Mouse (Mus musculus): ENCODE results near the gene Mmp19. TPM values are rescaled to one million over a fixed set of nuclear protein-coding genes. Genes with fewer than 3 reads are reported as not detected.

Mmp19 gene
- polyA plus RNA-seq, 1 experiment: 1.2 TPM

GRCm38 (mm10) chr10:128846664-128847063, 56.0 kb downstream of the Mmp19 start:
- Histone ChIP-seq H3K36me3 (ENCODE audit: control insufficient read depth, insufficient read depth, low read length) (peaks cover 39% of the 10 kb centered on the region), H3K27ac (ENCODE audit: insufficient read depth, low read depth, low read length) (no peak overlapping the region), H3K4me3 (ENCODE audit: low read depth, low read length) (no peak overlapping the region), H3K4me1 (ENCODE audit: control insufficient read depth, insufficient read depth, insufficient read length, low read length) (no peaks in the 10 kb centered on the region), H3K27me3 (ENCODE audit: control insufficient read depth, insufficient read depth, low read length) (no peaks in the 10 kb centered on the region)
- no peak for TF ChIP-seq CTCF (IDR thresholded peaks at IDR 0.05; ENCODE audit: extremely low read depth, insufficient read length, insufficient replicate concordance, low read depth, low read length)
- no peak for TF ChIP-seq POLR2A (IDR thresholded peaks at IDR 0.05; ENCODE audit: low read depth, low read length)
- 96% methylated on average over 4 of the region's 4 CpGs for WGBS

- Histone ChIP-seq H3K27me3 (ENCODE audit: control insufficient read depth, insufficient read depth, low read length) (no peaks in the 10 kb centered on the region), H3K27ac (ENCODE audit: insufficient read depth, low read depth, low read length) (no peak overlapping the region), H3K4me3 (ENCODE audit: low read depth, low read length) (no peak overlapping the region), H3K36me3 (ENCODE audit: control insufficient read depth, insufficient read depth, low read length) (peaks cover 30% of the 10 kb centered on the region), H3K4me1 (ENCODE audit: control insufficient read depth, insufficient read depth, insufficient read length, low read length) (no peaks in the 10 kb centered on the region)
- no peak for TF ChIP-seq CTCF (IDR thresholded peaks at IDR 0.05; ENCODE audit: extremely low read depth, insufficient read length, insufficient replicate concordance, low read depth, low read length)
- TF ChIP-seq POLR2A (IDR thresholded peaks at IDR 0.05; ENCODE audit: low read depth, low read length): no peak
- 43% methylated on average over 2 of the region's 2 CpGs for WGBS
These were observed 57.7 kb downstream of the Mmp19 start for GRCm38 (mm10) chr10:128848426-128848825.

GRCm38 (mm10) chr10:128850339-128850738, 59.6 kb downstream of the Mmp19 start:
- peaks cover 30% of the 10 kb centered on the region for H3K36me3 ChIP-seq (ENCODE audit: control insufficient read depth, insufficient read depth, low read length)
- no peak overlapping the region for H3K27ac ChIP-seq (ENCODE audit: insufficient read depth, low read depth, low read length)
- H3K27me3 ChIP-seq (ENCODE audit: control insufficient read depth, insufficient read depth, low read length): no peaks in the 10 kb centered on the region
- no peaks in the 10 kb centered on the region for H3K4me1 ChIP-seq (ENCODE audit: control insufficient read depth, insufficient read depth, insufficient read length, low read length)
- no peak for TF ChIP-seq CTCF (IDR thresholded peaks at IDR 0.05; ENCODE audit: extremely low read depth, insufficient read length, insufficient replicate concordance, low read depth, low read length)
- TF ChIP-seq POLR2A (IDR thresholded peaks at IDR 0.05; ENCODE audit: low read depth, low read length): no peak
- WGBS: 58% methylated on average over 3 of the region's 3 CpGs
- H3K4me3 ChIP-seq (ENCODE audit: low read depth, low read length): no peak overlapping the region

Other genes with a start within 250 kb of the Mmp19 start
- 6.4 and 15.2 TPM in 2 replicates for gene Zc3h10, start 243.1 kb upstream of the Mmp19 start, polyA plus RNA-seq (2012; rRNA removed)
- 1,613 and 1,655 TPM in 2 replicates for gene Rpl41, start 241.6 kb upstream of the Mmp19 start, polyA plus RNA-seq (2012; rRNA removed)
- 3.2 and 6.9 TPM in 2 replicates for gene Pa2g4, start 224.9 kb upstream of the Mmp19 start, polyA plus RNA-seq (2012; rRNA removed)
- 32.3 and 127 TPM in 2 replicates for gene Erbb3, start 201.3 kb upstream of the Mmp19 start, polyA plus RNA-seq (2012; rRNA removed)
- 439 and 930 TPM in 2 replicates for gene Rps26, start 164.2 kb upstream of the Mmp19 start, polyA plus RNA-seq (2012; rRNA removed)
- 0.65 and 0.95 TPM in 2 replicates for gene Ikzf4, start 144.9 kb upstream of the Mmp19 start, polyA plus RNA-seq (2012; rRNA removed)
- gene Suox, start 116.8 kb upstream of the Mmp19 start, polyA plus RNA-seq (2012; rRNA removed): 10.4 and 14.2 TPM in 2 replicates
- 17.2 and 32.2 TPM in 2 replicates for gene Rab5b, start 94.6 kb upstream of the Mmp19 start, polyA plus RNA-seq (2012; rRNA removed)
- gene Pmel, start 86.7 kb upstream of the Mmp19 start, polyA plus RNA-seq (2012; rRNA removed): 1.4 and 2.1 TPM in 2 replicates
- gene Cdk2, start 85.9 kb upstream of the Mmp19 start, polyA plus RNA-seq (2012; rRNA removed): 4.2 and 6.1 TPM in 2 replicates
- gene Dgka, start 46.1 kb upstream of the Mmp19 start, polyA plus RNA-seq (2012; rRNA removed): 35.0 and 101 TPM in 2 replicates
- 6.9 and 17.0 TPM in 2 replicates for gene Pym1, start 43.0 kb upstream of the Mmp19 start, polyA plus RNA-seq (2012; rRNA removed)
- gene Dnajc14, start 13.2 kb downstream of the Mmp19 start, polyA plus RNA-seq (2012; rRNA removed): 4.6 and 12.1 TPM in 2 replicates
- gene Tmem198b, start 13.5 kb downstream of the Mmp19 start, polyA plus RNA-seq (2012; rRNA removed): 4.6 and 7.0 TPM in 2 replicates
- 0.14 and 0.89 TPM in 2 replicates for gene Sarnp, start 26.4 kb downstream of the Mmp19 start, polyA plus RNA-seq (2012; rRNA removed)
- gene Ormdl2, start 30.7 kb downstream of the Mmp19 start, polyA plus RNA-seq (2012; rRNA removed): 36.4 and 62.8 TPM in 2 replicates
- gene Gdf11, start 100.8 kb downstream of the Mmp19 start, polyA plus RNA-seq (2012; rRNA removed): 0.53 and 0.82 TPM in 2 replicates
- gene Cd63, start 110.1 kb downstream of the Mmp19 start, polyA plus RNA-seq (2012; rRNA removed): 62.0 and 91.5 TPM in 2 replicates
- gene Rdh5, start 132.0 kb downstream of the Mmp19 start, polyA plus RNA-seq (2012; rRNA removed): 20.2 and 30.3 TPM in 2 replicates
- 88.8 and 147 TPM in 2 replicates for gene Bloc1s1, start 133.1 kb downstream of the Mmp19 start, polyA plus RNA-seq (2012; rRNA removed)
- gene Itga7, start 142.9 kb downstream of the Mmp19 start, polyA plus RNA-seq (2012; rRNA removed): 8.4 and 14.6 TPM in 2 replicates
- 27.6 and 32.2 TPM in 2 replicates for gene Mettl7b, start 170.1 kb downstream of the Mmp19 start, polyA plus RNA-seq (2012; rRNA removed)
- not detected in 2 replicates for gene Olfr9, start 198.5 kb downstream of the Mmp19 start, polyA plus RNA-seq (2012; rRNA removed)
- gene Olfr763, start 219.9 kb downstream of the Mmp19 start, polyA plus RNA-seq (2012; rRNA removed): not detected in 2 replicates
- gene Olfr764-ps1, start 249.0 kb downstream of the Mmp19 start, polyA plus RNA-seq (2012; rRNA removed): not detected in 2 replicates